Mouse (Mus musculus): ENCODE results near the gene Prkacb. TPM values are rescaled to one million over a fixed set of nuclear protein-coding genes. Genes with fewer than 3 reads are reported as not detected.

Gene Prkacb
- total and polyA plus RNA-seq, 3 experiments: 16.5 to 55.6 (median 31.8) TPM

DNA sequence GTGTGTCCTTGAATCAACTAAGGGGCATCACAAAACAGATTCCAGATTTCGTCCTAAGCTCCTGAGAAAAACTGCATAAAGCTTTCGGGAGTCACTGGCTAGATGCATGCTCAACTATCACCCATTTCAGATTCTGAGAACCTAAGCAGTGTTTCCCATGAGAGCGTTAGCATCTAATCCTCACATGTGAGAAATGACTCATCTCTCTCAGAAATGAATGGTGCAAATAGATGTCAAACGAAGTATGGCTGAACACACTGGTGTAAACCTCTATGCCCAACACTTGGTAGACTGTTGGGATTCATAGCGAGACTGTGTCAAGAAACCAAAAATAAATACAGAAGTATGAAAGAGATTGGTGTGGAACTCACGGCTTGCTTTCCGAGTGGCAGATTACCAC, 36.6 kb upstream of the Prkacb start:
- Histone ChIP-seq H3K9me3 (replicated peaks; ENCODE audit: insufficient read depth, low read length) (no peaks in the 10 kb centered on the region), H3K9ac (ENCODE audit: control insufficient read depth, low read depth, low read length, poor library complexity, severe bottlenecking) (no peak overlapping the region), H3K79me2 (ENCODE audit: control insufficient read depth, insufficient read depth, low read length, poor library complexity) (no peaks in the 10 kb centered on the region), H3K27ac (ENCODE audit: control insufficient read depth, low read depth, low read length) (no peak overlapping the region), H3K36me3 (ENCODE audit: control insufficient read depth in 1 of 2, insufficient read depth in 2 of 2, low read length in 2 of 2) (no peaks in the 10 kb centered on the region), H3K4me1 (ENCODE audit: control insufficient read depth in 1 of 2, insufficient read depth in 2 of 2, low read length in 2 of 2) (no peaks in the 10 kb centered on the region), H3K4me3 (ENCODE audit: control insufficient read depth in 1 of 2, insufficient read depth in 1 of 2, low read depth in 2 of 2, low read length in 2 of 2) (no peak overlapping the region), H3K27me3 (ENCODE audit: control insufficient read depth in 1 of 2, insufficient read depth in 2 of 2, low read length in 2 of 2) (no peaks in the 10 kb centered on the region)
- TF ChIP-seq SMC3 (IDR thresholded peaks at IDR 0.05; ENCODE audit: low read depth, low read length): no peak
- TF ChIP-seq KAT2A (conservative IDR thresholded peaks at IDR 0.05; ENCODE audit: low read depth, low read length): no peak
- TF ChIP-seq ELF1 (IDR thresholded peaks at IDR 0.05; ENCODE audit: low read depth, low read length): no peak
- no peak for TF ChIP-seq EP300 (IDR thresholded peaks at IDR 0.05; ENCODE audit: low read depth in 1 of 2, low read length in 2 of 2)
- TF ChIP-seq TAL1 (IDR thresholded peaks at IDR 0.05; ENCODE audit: low read length): no peak
- TF ChIP-seq RAD21 (IDR thresholded peaks at IDR 0.05; ENCODE audit: low read depth, low read length): no peak
- no peak for TF ChIP-seq MYB (IDR thresholded peaks at IDR 0.05; ENCODE audit: low read depth, low read length)
- no peak for TF ChIP-seq USF1 (IDR thresholded peaks at IDR 0.05; ENCODE audit: low read depth, low read length)
- TF ChIP-seq GATA1 (IDR thresholded peaks at IDR 0.05; ENCODE audit: low read depth, low read length): no peak
- TF ChIP-seq E2F4 (IDR thresholded peaks at IDR 0.05; ENCODE audit: borderline replicate concordance, low read depth, low read length): no peak
- TF ChIP-seq MAFK (IDR thresholded peaks at IDR 0.05; ENCODE audit: borderline replicate concordance, low read depth, low read length): no peak
- no peak for TF ChIP-seq MAZ (IDR thresholded peaks at IDR 0.05; ENCODE audit: low read depth, low read length)
- no peak for TF ChIP-seq MEF2A (IDR thresholded peaks at IDR 0.05; ENCODE audit: extremely low read depth, insufficient replicate concordance, low read depth, low read length, poor library complexity, severe bottlenecking)
- TF ChIP-seq SIN3A (IDR thresholded peaks at IDR 0.05; ENCODE audit: low read length): no peak
- TF ChIP-seq ETS1 (IDR thresholded peaks at IDR 0.05; ENCODE audit: low read depth, low read length): no peak
- TF ChIP-seq BHLHE40 (IDR thresholded peaks at IDR 0.05; ENCODE audit: borderline replicate concordance, low read depth, low read length): no peak
- no peak for TF ChIP-seq MYC (IDR thresholded peaks at IDR 0.05; ENCODE audit: low read depth, low read length)
- TF ChIP-seq CHD2 (IDR thresholded peaks at IDR 0.05; ENCODE audit: low read length): no peak
- TF ChIP-seq TCF12 (IDR thresholded peaks at IDR 0.05; ENCODE audit: low read depth, low read length): no peak
- DNase-seq (ENCODE audit: low read depth, low spot score): no peak

DNA sequence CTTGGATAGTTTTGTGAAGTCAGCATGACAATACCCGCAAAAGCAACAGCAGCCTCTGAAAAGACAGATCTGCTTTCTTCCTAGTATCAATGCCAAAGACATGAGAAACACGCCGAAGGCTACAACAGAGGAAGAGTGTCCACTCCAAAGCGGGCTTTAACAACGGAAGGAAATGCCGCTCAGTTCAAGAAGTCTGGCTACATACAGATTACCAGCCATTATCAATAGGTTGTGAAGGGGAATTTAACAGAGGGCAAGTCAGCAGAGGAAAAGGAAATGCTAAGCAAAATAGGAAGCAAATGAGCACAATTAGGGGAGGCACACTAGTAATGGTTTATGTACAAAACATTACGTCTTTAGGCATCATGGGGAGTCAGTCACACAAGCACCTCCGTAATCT, 35.3 kb upstream of the Prkacb start:
- H3K9ac ChIP-seq (ENCODE audit: control insufficient read depth, low read depth, low read length, poor library complexity, severe bottlenecking): no peak overlapping the region
- TF ChIP-seq BHLHE40 (IDR thresholded peaks at IDR 0.05; ENCODE audit: borderline replicate concordance, low read depth, low read length): no peak
- no peaks in the 10 kb centered on the region; a peak in 1 of 4 replicates for H3K27me3 ChIP-seq (ENCODE audit: control insufficient read depth in 1 of 2, insufficient read depth in 2 of 2, low read length in 2 of 2)
- no peaks in the 10 kb centered on the region for H3K9me3 ChIP-seq (replicated peaks; ENCODE audit: insufficient read depth, low read length)
- no peaks in the 10 kb centered on the region for H3K79me2 ChIP-seq (ENCODE audit: control insufficient read depth, insufficient read depth, low read length, poor library complexity)
- DNase-seq (ENCODE audit: low read depth, low spot score): no peak
- no peaks in the 10 kb centered on the region for H3K4me1 ChIP-seq (ENCODE audit: control insufficient read depth in 1 of 2, insufficient read depth in 2 of 2, low read length in 2 of 2)
- H3K27ac ChIP-seq (ENCODE audit: control insufficient read depth, low read depth, low read length): no peak overlapping the region
- no peaks in the 10 kb centered on the region for H3K36me3 ChIP-seq (ENCODE audit: control insufficient read depth in 1 of 2, insufficient read depth in 2 of 2, low read length in 2 of 2)
- H3K4me3 ChIP-seq (ENCODE audit: control insufficient read depth in 1 of 2, insufficient read depth in 1 of 2, low read depth in 2 of 2, low read length in 2 of 2): no peak overlapping the region
